Mouse (Mus musculus) myocyte (in vitro differentiated cells): ENCODE results near the gene Sigirr. TPM values are rescaled to one million over a fixed set of nuclear protein-coding genes. Genes with fewer than 3 reads are reported as not detected.

Experiments used
- H3K27me3 ChIP-seq: one replicate; pipeline ENCODE4 v1.6.1; 2011; ENCODE audit not compliant: control insufficient read depth, insufficient read depth, insufficient read length
- H3K36me3 ChIP-seq: one replicate; pipeline ENCODE4 v1.6.1; 2011; ENCODE audit not compliant: control insufficient read depth, insufficient read depth
- H3K4me2 ChIP-seq: one replicate; pipeline ENCODE4 v1.6.1; 2011; ENCODE audit warnings: low read depth, control low read depth
- H3K4me3 ChIP-seq: one replicate; pipeline ENCODE4 v1.5.1; 2011; ENCODE audit warnings: mild to moderate bottlenecking, control low read depth, moderate library complexity
- H3K79me2 ChIP-seq: one replicate; pipeline ENCODE4 v1.6.1; 2011; ENCODE audit not compliant: control insufficient read depth, insufficient read depth
- H3ac ChIP-seq: one replicate; pipeline ENCODE4 v1.6.1; 2011; ENCODE audit not compliant: control insufficient read depth, insufficient read length
- CEBPB ChIP-seq: IDR thresholded peaks from 2 replicates; pipeline ENCODE4 v1.6.1; 2011; ENCODE audit warnings: mild to moderate bottlenecking, moderate library complexity; ENCODE audit not compliant: poor library complexity, insufficient read depth, severe bottlenecking
- E2F4 ChIP-seq: IDR thresholded peaks from one replicate; pipeline ENCODE4 v1.6.1; 2011; ENCODE audit warnings: mild to moderate bottlenecking, control low read depth, moderate library complexity; ENCODE audit not compliant: insufficient read depth
- MAX ChIP-seq: IDR thresholded peaks from one replicate; pipeline ENCODE4 v1.6.1; 2011; ENCODE audit warnings: low read depth, mild to moderate bottlenecking, control low read depth
- MYOD1 ChIP-seq, 3 experiments: IDR thresholded peaks; one replicate each; pipeline ENCODE4 v1.6.1; 2011; ENCODE audit warnings: control low read depth in 2 of 3, low read depth in 2 of 3, mild to moderate bottlenecking in 2 of 3, moderate library complexity in 1 of 3; ENCODE audit not compliant: insufficient read length in 2 of 3, control insufficient read depth in 1 of 3
- MYOG ChIP-seq, 3 experiments: IDR thresholded peaks; one replicate each; pipeline ENCODE4 v1.6.1; 2011; ENCODE audit warnings: control low read depth in 2 of 3, low read depth in 2 of 3, mild to moderate bottlenecking in 2 of 3; ENCODE audit not compliant: insufficient read length in 2 of 3, control insufficient read depth in 1 of 3, insufficient read depth in 1 of 3
- POLR2A ChIP-seq: IDR thresholded peaks from one replicate; pipeline ENCODE4 v1.6.1; 2011; ENCODE audit warnings: low read depth, mild to moderate bottlenecking, control low read depth, moderate library complexity; ENCODE audit not compliant: insufficient read length
- POLR2AphosphoS2 ChIP-seq: IDR thresholded peaks from one replicate; pipeline ENCODE4 v1.6.1; 2011; ENCODE audit warnings: low read depth, control low read depth; ENCODE audit not compliant: insufficient read length
- REST ChIP-seq: IDR thresholded peaks from one replicate; pipeline ENCODE4 v1.6.1; 2011; ENCODE audit warnings: mild to moderate bottlenecking, control low read depth, moderate library complexity; ENCODE audit not compliant: insufficient read depth, insufficient read length
- SRF ChIP-seq: IDR thresholded peaks from one replicate; pipeline ENCODE4 v1.6.1; 2011; ENCODE audit warnings: low read depth; ENCODE audit not compliant: control insufficient read depth, insufficient read length
- TCF12 ChIP-seq: IDR thresholded peaks from one replicate; pipeline ENCODE4 v1.6.1; 2011; ENCODE audit warnings: mild to moderate bottlenecking, control low read depth; ENCODE audit not compliant: poor library complexity, insufficient read depth, severe bottlenecking
- TCF3 ChIP-seq: IDR thresholded peaks from one replicate; pipeline ENCODE4 v1.6.1; 2011; ENCODE audit warnings: low read depth, control low read depth; ENCODE audit not compliant: insufficient read length
- USF1 ChIP-seq: IDR thresholded peaks from one replicate; pipeline ENCODE4 v1.6.1; 2011; ENCODE audit warnings: low read depth, mild to moderate bottlenecking, control low read depth, moderate library complexity
- polyA plus RNA-seq: library from polyadenylated mRNA; unstranded; fragments of >200 nt; fragmentation: generic; extraction: Trizol; gene quantifications from one replicate; pipeline ENCODE4 v1.2.1, GENCODE M21; 2012; ENCODE audit warnings: missing spikeins

The Sigirr gene
- polyA plus RNA-seq, 1 experiment = 4.8 TPM

DNA sequence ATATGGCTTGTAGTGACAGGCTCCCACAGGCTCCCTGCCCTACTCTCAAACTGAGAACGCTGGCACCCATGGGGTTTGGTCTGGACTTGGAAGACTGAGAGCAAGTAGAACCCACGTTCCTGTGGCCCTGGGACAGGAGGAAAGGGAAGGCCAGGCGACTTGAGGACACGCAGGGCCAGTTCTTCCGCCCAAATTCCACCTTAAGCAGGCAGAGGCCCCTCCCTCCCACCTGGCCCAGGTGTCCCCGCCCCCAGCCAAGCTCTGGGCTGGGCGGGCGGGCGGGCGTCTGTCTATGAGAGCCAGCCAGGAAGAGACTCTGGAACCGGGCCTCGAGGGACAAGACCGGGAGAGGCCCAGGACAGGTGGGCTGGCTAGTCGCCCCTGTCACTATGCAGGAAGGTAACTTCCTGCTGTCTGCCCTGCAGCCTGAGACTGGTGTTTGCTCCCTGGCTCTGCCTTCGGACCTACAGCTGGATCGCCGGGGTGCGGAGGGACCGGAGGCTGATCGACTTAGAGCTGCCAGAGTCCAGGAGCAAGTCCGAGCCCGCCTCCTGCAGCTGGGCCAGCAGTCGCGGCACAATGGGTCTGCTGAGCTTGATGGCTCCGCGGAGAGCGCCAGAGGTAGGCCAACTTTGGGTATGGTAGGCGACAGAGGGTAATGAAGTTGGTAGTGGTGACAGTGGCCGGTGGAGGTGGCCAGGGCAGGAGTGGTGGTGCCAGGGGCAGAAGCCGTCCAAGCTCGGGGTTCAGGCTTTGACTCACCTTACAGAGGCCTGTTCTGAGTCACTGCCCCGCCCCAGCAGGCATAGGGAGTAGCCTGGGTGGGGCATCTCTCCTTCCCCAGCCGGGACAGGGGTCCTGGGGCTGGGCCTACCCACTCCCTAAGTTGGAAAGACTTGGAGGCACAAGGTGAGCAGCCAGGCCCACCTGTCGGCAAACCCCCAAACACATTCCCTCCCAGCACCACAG lies 20.6 kb downstream of the Sigirr start:
- no peaks in the 10 kb centered on the region for H3K79me2 ChIP-seq
- H3K4me3 ChIP-seq = no peak overlapping the region
- H3K27me3 ChIP-seq = no peaks in the 10 kb centered on the region
- no peak overlapping the region for H3ac ChIP-seq
- no peak overlapping the region for H3K4me2 ChIP-seq
- no peaks in the 10 kb centered on the region for H3K36me3 ChIP-seq
- no peak for TF ChIP-seq MYOD1 (IDR thresholded peaks at IDR 0.05; ENCODE audit: control insufficient read depth in 1 of 3, insufficient read length in 2 of 3, low read depth in 2 of 3)
- no peak for TF ChIP-seq SRF
- TF ChIP-seq E2F4 = no peak
- no peak for TF ChIP-seq CEBPB
- TF ChIP-seq MYOG (IDR thresholded peaks at IDR 0.05; ENCODE audit: control insufficient read depth in 1 of 3, insufficient read depth in 1 of 3, insufficient read length in 2 of 3, low read depth in 2 of 3) = no peak
- no peak for TF ChIP-seq TCF12
- no peak for TF ChIP-seq TCF3
- TF ChIP-seq USF1 = no peak
- no peak for TF ChIP-seq MAX
- TF ChIP-seq REST = no peak
- no peak for TF ChIP-seq POLR2A

- no peak overlapping the region for H3ac ChIP-seq
- TF ChIP-seq MYOD1 (IDR thresholded peaks at IDR 0.05; ENCODE audit: control insufficient read depth in 1 of 3, insufficient read length in 2 of 3, low read depth in 2 of 3) (no peak), REST (no peak), MYOG (IDR thresholded peaks at IDR 0.05; ENCODE audit: control insufficient read depth in 1 of 3, insufficient read depth in 1 of 3, insufficient read length in 2 of 3, low read depth in 2 of 3) (no peak), USF1 (no peak), CEBPB (no peak), POLR2A (no peak), TCF12 (no peak), E2F4 (no peak), MAX (no peak), POLR2AphosphoS2 (no peak), SRF (no peak), TCF3 (no peak)
- no peaks in the 10 kb centered on the region for H3K79me2 ChIP-seq
- no peaks in the 10 kb centered on the region for H3K36me3 ChIP-seq
- H3K4me2 ChIP-seq = no peak overlapping the region
- H3K27me3 ChIP-seq = no peaks in the 10 kb centered on the region
- no peak overlapping the region for H3K4me3 ChIP-seq
Observed at GRCm38 (mm10) chr7:141078876-141079275, 21.5 kb downstream of the Sigirr start.

GRCm38 (mm10) chr7:141077841-141078240 lies 22.5 kb downstream of the Sigirr start, which contains the start of gene Pkp3:
Pkp3 (plus strand) TSS chr7:141078218.
- no peak for TF ChIP-seq TCF3
- no peak for TF ChIP-seq POLR2A
- no peak for TF ChIP-seq USF1
- TF ChIP-seq CEBPB = no peak
- TF ChIP-seq MAX = no peak
- no peak for TF ChIP-seq SRF
- TF ChIP-seq POLR2AphosphoS2 = no peak
- Histone ChIP-seq H3K4me2 (no peak within 1 kb of the TSS), H3K27me3 (no peaks in the 10 kb centered on the region), H3K4me3 (no peak within 1 kb of the TSS), H3K79me2 (no peaks in the 10 kb centered on the region), H3K36me3 (no peaks in the 10 kb centered on the region), H3ac (no peak within 1 kb of the TSS)

DNA sequence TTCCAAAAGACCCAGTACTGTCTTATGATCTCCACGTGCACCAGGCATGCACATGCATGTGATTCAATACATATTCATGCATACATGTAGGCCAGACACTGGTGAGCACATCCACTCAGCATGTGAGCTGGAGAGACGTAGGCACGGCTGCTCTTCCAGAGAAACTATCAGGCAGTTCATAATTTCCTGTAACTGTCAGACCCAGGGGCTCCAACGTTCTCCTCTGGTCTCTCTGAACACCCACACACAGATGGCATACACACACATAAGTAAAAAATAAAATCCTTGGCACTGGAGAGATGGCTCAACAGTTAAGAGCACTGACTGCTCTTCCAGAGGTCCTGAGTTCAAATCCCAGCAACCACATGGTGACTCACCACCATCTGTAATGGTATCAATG lies 26.6 kb downstream of the Sigirr start:
- no peak overlapping the region for H3K4me2 ChIP-seq
- no peaks in the 10 kb centered on the region for H3K79me2 ChIP-seq
- H3ac ChIP-seq = no peak overlapping the region
- no peaks in the 10 kb centered on the region for H3K36me3 ChIP-seq
- TF ChIP-seq TCF12 (no peak), MYOD1 (IDR thresholded peaks at IDR 0.05; ENCODE audit: control insufficient read depth in 1 of 3, insufficient read length in 2 of 3, low read depth in 2 of 3) (no peak), TCF3 (no peak), E2F4 (no peak), MYOG (IDR thresholded peaks at IDR 0.05; ENCODE audit: control insufficient read depth in 1 of 3, insufficient read depth in 1 of 3, insufficient read length in 2 of 3, low read depth in 2 of 3) (no peak), POLR2AphosphoS2 (no peak), POLR2A (no peak), CEBPB (no peak)
- no peak overlapping the region for H3K4me3 ChIP-seq
- no peaks in the 10 kb centered on the region for H3K27me3 ChIP-seq
